Mouse (Mus musculus): ENCODE data around the gene Mapkapk2. TPM values are rescaled to one million over a fixed set of nuclear protein-coding genes. Genes with fewer than 3 reads are reported as not detected.
"Not testable (repeated sequence)": the region's sequence is repeated elsewhere in the genome, so short reads cannot be mapped to it uniquely, and the experiment has no call there.

The Mapkapk2 gene
- polyA plus RNA-seq, 1 experiment = 111 TPM

DNA sequence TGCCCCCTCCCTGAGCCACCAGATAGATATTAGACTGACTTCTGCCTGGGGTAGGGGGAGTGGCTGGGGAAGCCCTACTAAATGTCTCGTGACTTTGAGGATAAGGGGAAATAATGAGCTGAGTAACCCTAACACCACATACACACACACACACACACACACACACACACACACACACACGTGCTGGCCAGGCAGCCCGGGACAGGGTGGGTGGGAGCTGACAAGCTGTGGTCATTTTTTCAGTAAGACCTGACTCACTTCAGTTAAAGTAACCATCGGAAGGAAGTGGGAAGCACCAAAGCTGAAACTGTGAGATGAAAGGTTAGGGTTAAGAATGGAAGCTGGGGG lies 71.8 kb downstream of the Mapkapk2 start:
- no peak for TF ChIP-seq CTCF (IDR thresholded peaks at IDR 0.05; ENCODE audit: borderline replicate concordance, insufficient read depth, low read length)
- TF ChIP-seq POLR2A (IDR thresholded peaks at IDR 0.05; ENCODE audit: low read depth, low read length) = no peak
- H3K4me3 ChIP-seq (ENCODE audit: insufficient read depth, low read length) = no peak overlapping the region
- no peak overlapping the region for H3K27ac ChIP-seq (ENCODE audit: insufficient read depth, low read length)
- H3K4me1 ChIP-seq (ENCODE audit: control insufficient read depth, insufficient read depth, low read length) = no peaks in the 10 kb centered on the region

DNA sequence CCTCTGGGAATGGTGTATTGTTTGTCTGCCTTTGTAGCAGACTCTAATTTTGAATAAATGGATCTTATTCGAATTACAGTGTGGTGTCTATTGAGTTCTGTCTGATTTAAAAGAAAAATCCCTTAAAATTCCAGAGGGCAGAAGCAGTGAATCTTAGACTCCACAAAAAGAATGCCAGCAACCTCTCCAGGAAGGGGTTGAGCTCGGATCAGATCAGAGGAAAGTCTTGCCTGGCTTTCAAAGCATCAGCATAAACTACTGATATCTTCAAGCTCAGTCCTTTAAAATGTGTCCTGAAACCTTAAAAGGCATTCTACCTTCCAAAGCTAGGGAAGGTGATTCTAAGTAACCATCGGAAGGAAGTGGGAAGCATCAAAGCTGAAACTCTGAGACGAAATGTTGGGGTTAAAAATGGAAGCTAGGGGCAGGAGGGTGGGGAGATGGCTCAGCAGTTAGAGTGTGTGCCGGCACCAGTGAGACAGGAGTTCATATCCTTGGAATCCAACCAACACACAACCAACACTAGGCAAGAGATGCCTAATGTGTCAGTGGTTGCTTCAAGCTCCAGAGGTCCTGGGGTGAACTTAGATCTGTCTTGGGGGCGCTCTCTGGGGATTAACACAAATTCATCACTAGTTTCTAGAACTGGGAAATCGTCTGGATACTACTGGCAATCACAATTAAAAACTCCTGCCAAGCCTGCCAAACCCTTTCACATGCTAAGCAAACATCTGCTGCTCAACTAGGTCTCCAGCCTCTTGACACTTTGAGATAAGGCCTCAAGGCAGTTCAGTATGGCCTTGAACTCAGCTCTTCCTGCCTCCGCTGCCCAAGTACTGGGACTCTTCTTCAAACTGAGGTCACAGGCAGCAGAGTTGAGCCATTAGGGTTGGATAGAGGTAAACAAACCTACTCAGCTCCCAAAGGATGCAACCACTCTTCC lies 72.5 kb downstream of the Mapkapk2 start:
- TF ChIP-seq CTCF (IDR thresholded peaks at IDR 0.05; ENCODE audit: borderline replicate concordance, insufficient read depth, low read length) (no peak), POLR2A (IDR thresholded peaks at IDR 0.05; ENCODE audit: low read depth, low read length) (no peak)
- no peaks in the 10 kb centered on the region for H3K4me1 ChIP-seq (ENCODE audit: control insufficient read depth, insufficient read depth, low read length)
- no peak overlapping the region for H3K27ac ChIP-seq (ENCODE audit: insufficient read depth, low read length)
- no peak overlapping the region for H3K4me3 ChIP-seq (ENCODE audit: insufficient read depth, low read length)

GRCm38 (mm10) chr1:131023250-131023858 lies 74.3 kb downstream of the Mapkapk2 start:
- not testable (repeated sequence) for H3K27ac ChIP-seq (ENCODE audit: insufficient read depth, low read length); H3K4me1 ChIP-seq (ENCODE audit: control insufficient read depth, insufficient read depth, low read length); H3K4me3 ChIP-seq (ENCODE audit: insufficient read depth, low read length)

DNA sequence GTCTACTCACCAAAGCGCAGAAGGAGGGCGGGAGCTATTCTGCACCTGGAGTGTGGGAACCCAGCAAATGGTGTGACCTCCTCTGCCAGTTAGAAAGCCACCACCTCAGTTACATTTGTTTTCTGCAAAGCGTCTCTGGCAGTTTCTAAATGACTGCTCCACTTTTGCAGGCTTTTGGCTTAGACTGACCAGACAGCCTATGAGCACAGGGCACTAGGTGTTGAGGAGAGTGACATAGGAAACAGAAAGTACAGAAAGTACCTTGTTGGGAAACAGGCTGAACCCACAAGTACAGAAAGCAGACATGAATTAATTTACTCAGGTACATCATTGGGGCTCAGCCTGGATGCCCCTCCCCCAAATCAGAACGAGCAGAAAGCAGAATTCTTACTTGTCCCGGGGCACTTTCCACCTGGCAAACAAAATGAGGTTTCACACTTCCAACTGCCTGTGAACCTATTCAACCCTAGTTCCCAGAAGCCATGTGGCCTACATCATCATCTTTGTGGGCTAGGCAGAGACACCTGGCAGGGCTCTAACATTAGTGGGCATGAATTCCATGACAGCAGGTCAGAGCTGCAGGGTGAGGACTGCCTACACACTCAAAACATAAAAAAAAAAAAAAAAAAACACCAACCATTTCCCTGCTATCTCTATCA lies 74.9 kb downstream of the Mapkapk2 start:
- Histone ChIP-seq H3K4me3 (ENCODE audit: insufficient read depth, low read length) (no peak overlapping the region), H3K4me1 (ENCODE audit: control insufficient read depth, insufficient read depth, low read length) (no peaks in the 10 kb centered on the region), H3K27ac (ENCODE audit: insufficient read depth, low read length) (no peak overlapping the region)
- no peak for TF ChIP-seq CTCF (IDR thresholded peaks at IDR 0.05; ENCODE audit: borderline replicate concordance, insufficient read depth, low read length)
- no peak for TF ChIP-seq POLR2A (IDR thresholded peaks at IDR 0.05; ENCODE audit: low read depth, low read length)

GRCm38 (mm10) chr1:131021900-131022590 lies 75.6 kb downstream of the Mapkapk2 start:
- TF ChIP-seq POLR2A (IDR thresholded peaks at IDR 0.05; ENCODE audit: low read depth, low read length) (no peak), CTCF (IDR thresholded peaks at IDR 0.05; ENCODE audit: borderline replicate concordance, insufficient read depth, low read length) (no peak)
- Histone ChIP-seq H3K27ac (ENCODE audit: insufficient read depth, low read length) (no peak overlapping the region), H3K4me3 (ENCODE audit: insufficient read depth, low read length) (no peak overlapping the region), H3K4me1 (ENCODE audit: control insufficient read depth, insufficient read depth, low read length) (no peaks in the 10 kb centered on the region)

GRCm38 (mm10) chr1:131021438-131021837 lies 76.2 kb downstream of the Mapkapk2 start:
- TF ChIP-seq CTCF (IDR thresholded peaks at IDR 0.05; ENCODE audit: borderline replicate concordance, insufficient read depth, low read length) (no peak), POLR2A (IDR thresholded peaks at IDR 0.05; ENCODE audit: low read depth, low read length) (no peak)
- H3K27ac ChIP-seq (ENCODE audit: insufficient read depth, low read length) = no peak overlapping the region

DNA sequence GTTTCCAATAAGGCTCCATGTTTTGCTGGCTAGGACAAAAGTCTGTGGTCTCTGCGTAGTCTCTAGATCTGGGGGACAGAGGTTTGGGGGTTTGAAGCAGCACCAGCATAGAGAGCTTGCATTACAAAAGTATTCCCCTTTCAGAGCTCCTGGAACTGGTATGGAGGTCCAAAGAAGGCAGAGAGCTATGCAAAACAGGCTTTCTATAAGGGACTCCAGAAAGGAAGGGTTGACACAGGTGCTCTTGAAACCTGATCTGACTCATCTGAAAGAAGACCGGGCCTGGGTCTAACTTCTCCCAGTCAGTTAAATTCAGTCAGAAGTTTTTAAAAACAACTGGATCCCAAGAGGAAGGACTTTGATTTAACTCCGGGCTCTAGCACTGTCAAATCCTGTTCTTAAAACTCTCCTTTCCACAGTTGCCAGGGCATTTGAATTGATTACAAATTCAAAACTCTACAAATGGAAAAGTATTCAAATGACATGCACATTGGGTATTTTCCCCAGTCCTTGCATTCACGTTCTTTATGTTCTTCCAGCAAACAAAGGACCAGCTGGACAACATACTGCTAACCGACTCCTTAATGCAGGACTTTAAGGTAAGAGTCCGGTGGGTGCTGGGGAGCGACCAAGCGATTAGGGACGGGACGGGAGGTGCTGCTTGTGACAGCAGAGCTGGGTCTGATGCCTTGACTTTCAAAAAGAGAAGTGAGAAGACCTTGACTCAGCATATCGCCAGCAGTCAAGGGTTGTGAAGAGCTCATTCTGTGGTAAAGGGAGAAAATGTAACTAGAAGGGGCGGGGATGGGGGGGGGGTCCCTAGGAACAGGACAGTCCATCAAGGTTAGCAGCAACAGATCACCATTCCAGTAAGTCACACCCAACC lies 77.0 kb downstream of the Mapkapk2 start:
- TF ChIP-seq POLR2A (IDR thresholded peaks at IDR 0.05; ENCODE audit: low read depth, low read length) (no peak), CTCF (IDR thresholded peaks at IDR 0.05; ENCODE audit: borderline replicate concordance, insufficient read depth, low read length) (no peak)
- Histone ChIP-seq H3K4me3 (ENCODE audit: insufficient read depth, low read length) (no peak overlapping the region), H3K27ac (ENCODE audit: insufficient read depth, low read length) (no peak overlapping the region), H3K4me1 (ENCODE audit: control insufficient read depth, insufficient read depth, low read length) (no peaks in the 10 kb centered on the region)

More at GRCm38 (mm10) chr1:131021438-131021837, 76.2 kb downstream of the Mapkapk2 start:
- H3K4me3 ChIP-seq (ENCODE audit: insufficient read depth, low read length) = no peak overlapping the region
- no peaks in the 10 kb centered on the region for H3K4me1 ChIP-seq (ENCODE audit: control insufficient read depth, insufficient read depth, low read length)

DNA sequence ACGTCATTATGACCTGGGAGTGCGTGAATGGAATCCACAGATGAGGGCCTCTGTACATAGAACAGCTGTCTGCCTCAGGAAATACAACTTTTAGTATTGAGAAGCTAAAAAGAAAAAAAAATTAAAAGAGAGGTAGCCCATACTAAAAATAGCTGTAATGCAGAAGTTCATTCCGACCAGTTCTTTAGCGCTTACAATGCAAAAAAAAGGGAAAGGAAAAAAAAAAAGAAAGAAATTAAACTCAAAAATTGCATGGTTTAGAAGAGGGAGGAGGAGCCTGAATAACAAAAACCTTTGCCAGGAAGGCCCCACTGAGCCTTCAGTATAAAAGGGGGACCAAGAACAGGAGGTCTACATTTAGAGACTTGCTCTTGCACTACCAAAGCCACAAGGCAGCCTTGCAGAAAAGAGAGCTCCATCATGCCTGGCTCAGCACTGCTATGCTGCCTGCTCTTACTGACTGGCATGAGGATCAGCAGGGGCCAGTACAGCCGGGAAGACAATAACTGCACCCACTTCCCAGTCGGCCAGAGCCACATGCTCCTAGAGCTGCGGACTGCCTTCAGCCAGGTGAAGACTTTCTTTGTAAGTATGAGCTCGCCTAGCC lies 78.0 kb downstream of the Mapkapk2 start, which contains the start of gene Il10:
TSS of gene Il10 (plus strand) at position 354 of the 607 bp plus-strand sequence.
- no peak within 1 kb of the TSS for H3K27ac ChIP-seq (ENCODE audit: insufficient read depth, low read length)
- no peak within 1 kb of the TSS for H3K4me3 ChIP-seq (ENCODE audit: insufficient read depth, low read length)
- no peaks in the 10 kb centered on the region for H3K4me1 ChIP-seq (ENCODE audit: control insufficient read depth, insufficient read depth, low read length)
- no peak for TF ChIP-seq POLR2A (IDR thresholded peaks at IDR 0.05; ENCODE audit: low read depth, low read length)
